Mouse (Mus musculus) brain, embryonic 14.5 days (tissue): Measurements from ENCODE around the gene Xylt1.

ENCODE experiments used
- CTCF ChIP-seq: fragments of 200-500 bp; IDR thresholded peaks from 2 replicates; pipeline ENCODE4 v1.5.1; 2012; ENCODE audit warnings: inconsistent platforms, mild to moderate bottlenecking, moderate library complexity, borderline replicate concordance; ENCODE audit not compliant: insufficient read depth, insufficient read length; ENCODE audit errors: extremely low read depth
- POLR2A ChIP-seq: fragments of 200-500 bp; IDR thresholded peaks from 2 replicates; pipeline ENCODE4 v1.6.1; 2012; ENCODE audit warnings: mild to moderate bottlenecking, inconsistent platforms, borderline replicate concordance; ENCODE audit not compliant: poor library complexity, insufficient read depth, insufficient read length, severe bottlenecking; ENCODE audit errors: extremely low read depth

DNA sequence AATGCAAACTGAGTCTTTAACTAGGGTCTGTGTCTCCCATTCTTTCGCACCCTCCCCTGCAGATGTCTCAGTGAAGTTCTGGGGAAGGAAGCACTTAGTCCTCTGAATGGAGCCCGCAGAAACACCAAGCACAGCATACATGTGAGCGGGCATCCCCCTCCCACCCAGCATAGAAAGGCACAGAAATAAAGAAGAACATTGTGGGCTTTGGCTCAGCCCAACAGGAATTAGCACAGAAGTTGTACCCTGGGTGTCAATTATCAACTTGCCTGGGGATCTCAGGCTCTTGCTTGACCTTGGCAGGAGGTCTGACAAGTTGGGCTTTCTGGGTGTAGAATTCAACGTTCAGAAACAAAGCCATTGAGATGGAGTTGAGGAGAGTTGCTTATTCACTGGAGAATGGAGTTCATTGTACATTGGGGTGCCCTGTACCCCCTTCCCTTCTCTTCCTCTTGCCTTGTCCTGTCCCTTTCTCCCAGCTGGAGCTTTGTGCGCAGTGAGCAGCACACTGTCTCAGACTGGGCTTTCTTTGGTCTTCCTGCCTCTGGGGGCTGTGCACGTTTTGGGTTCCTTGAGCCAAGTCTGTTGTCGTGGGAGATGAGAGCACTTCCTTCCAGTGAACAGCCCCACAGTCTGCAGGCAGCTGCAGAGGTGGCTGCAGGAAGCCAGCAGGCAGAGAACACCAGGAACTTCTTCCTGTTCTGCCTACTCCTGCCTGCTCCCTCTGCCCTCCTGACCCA, 81.6 kb downstream of the Xylt1 start:
- TF ChIP-seq POLR2A (no peak), CTCF (no peak)
